Mouse (Mus musculus) stomach, postnatal 0 days (tissue): ENCODE results near the gene Ascc1. TPM values are rescaled to one million over a fixed set of nuclear protein-coding genes. Genes with fewer than 3 reads are reported as not detected.
"Not testable (repeated sequence)": the region's sequence is repeated elsewhere in the genome, so short reads cannot be mapped to it uniquely, and the experiment has no call there.

ENCODE experiments used
- ATAC-seq: fragments of 200-750 bp; cut with Nextera tagmentation; 2 replicates; pipeline ENCODE4 v1.8.0; 2017; ENCODE audit not compliant: low FRiP score, low TSS enrichment
- DNase-seq: peaks from one replicate; pipeline ENCODE4 v3.0.0-alpha.2; 2016; ENCODE audit warnings: low spot score
- H3K27ac ChIP-seq: fragments of 300-500 bp; sonication (generic); replicated peaks from 2 replicates; pipeline ENCODE4 v1.5.1; 2014; ENCODE audit warnings: mild to moderate bottlenecking, control low read depth
- H3K27me3 ChIP-seq: fragments of 300-500 bp; sonication (generic); 2 replicates; pipeline ENCODE4 v1.6.1; 2014; ENCODE audit warnings: low read length; ENCODE audit not compliant: control insufficient read depth, insufficient read depth
- H3K36me3 ChIP-seq: fragments of 300-500 bp; sonication (generic); 2 replicates; pipeline ENCODE4 v1.6.1; 2014; ENCODE audit warnings: low read length, mixed read lengths; ENCODE audit not compliant: control insufficient read depth, insufficient read depth
- H3K4me1 ChIP-seq: fragments of 300-500 bp; sonication (generic); replicated peaks from 2 replicates; pipeline ENCODE4 v1.6.1; 2014; ENCODE audit warnings: antibody characterized with exemption; ENCODE audit not compliant: control insufficient read depth, insufficient read depth
- H3K4me2 ChIP-seq: fragments of 300-500 bp; sonication (generic); replicated peaks from 2 replicates; pipeline ENCODE4 v1.6.1; 2014; ENCODE audit warnings: low read depth, mild to moderate bottlenecking, control low read depth, moderate library complexity
- H3K4me3 ChIP-seq: fragments of 300-500 bp; sonication (generic); 2 replicates; pipeline ENCODE4 v1.5.1; 2014; ENCODE audit warnings: low read depth, low read length, control low read depth
- H3K9ac ChIP-seq: fragments of 300-500 bp; sonication (generic); 2 replicates; pipeline ENCODE4 v1.6.1; 2014; ENCODE audit warnings: mild to moderate bottlenecking, low read length, control low read depth, mixed read lengths
- H3K9me3 ChIP-seq: fragments of 300-500 bp; sonication (generic); 2 replicates; pipeline ENCODE4 v1.6.1; 2016; ENCODE audit warnings: low read length; ENCODE audit not compliant: control insufficient read depth
- CTCF ChIP-seq: IDR thresholded peaks from 2 replicates; pipeline ENCODE4 v1.5.1; 2016; ENCODE audit warnings: antibody characterized with exemption, low read depth, mild to moderate bottlenecking, moderate library complexity
- EP300 ChIP-seq: optimal IDR thresholded peaks from 2 replicates; pipeline ENCODE3; 2016; ENCODE audit warnings: antibody characterized with exemption
- WGBS: fragments of 180-500 bp; shearing (Covaris S2); extraction: QIAGEN DNeasy Blood & Tissue Kit; methylation state at CpG from one replicate; pipeline ENCODE4 v1.1.7; 2014; 5-methylcytosine and 5-hydroxymethylcytosine counted together
- polyA plus RNA-seq: library from polyadenylated mRNA; unstranded; fragments of >200 nt; fragmentation: Nextera tagmentation; extraction: Ambion mirVana; gene quantifications from 2 replicates; pipeline ENCODE4 v1.2.1, GENCODE M21; 2015

Ascc1 gene
- polyA plus RNA-seq, 1 experiment from 2014 or later, result 29.0 TPM

DNA sequence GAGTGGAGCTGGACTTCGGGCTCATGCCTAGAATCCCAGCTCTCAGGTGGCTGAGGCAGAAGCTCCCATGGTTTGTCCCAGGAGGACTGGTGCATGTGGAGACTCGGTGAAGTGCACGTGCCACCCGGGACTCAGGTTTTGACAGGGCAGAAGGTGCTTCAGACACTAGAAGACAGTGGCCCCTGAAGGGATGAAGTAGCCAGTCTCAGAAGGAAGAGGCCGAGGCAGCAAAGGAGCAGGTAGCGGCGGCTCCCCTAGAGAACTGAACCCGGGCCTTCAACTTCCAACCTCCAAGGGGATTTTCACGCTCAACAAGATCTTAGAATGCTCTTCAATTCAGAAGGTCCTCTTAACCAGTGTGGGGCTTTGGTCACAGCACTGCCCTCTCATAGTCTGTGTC lies 12.2 kb upstream of the Ascc1 start:
- H3K36me3 ChIP-seq, result peaks cover 16% of the 10 kb centered on the region

DNA sequence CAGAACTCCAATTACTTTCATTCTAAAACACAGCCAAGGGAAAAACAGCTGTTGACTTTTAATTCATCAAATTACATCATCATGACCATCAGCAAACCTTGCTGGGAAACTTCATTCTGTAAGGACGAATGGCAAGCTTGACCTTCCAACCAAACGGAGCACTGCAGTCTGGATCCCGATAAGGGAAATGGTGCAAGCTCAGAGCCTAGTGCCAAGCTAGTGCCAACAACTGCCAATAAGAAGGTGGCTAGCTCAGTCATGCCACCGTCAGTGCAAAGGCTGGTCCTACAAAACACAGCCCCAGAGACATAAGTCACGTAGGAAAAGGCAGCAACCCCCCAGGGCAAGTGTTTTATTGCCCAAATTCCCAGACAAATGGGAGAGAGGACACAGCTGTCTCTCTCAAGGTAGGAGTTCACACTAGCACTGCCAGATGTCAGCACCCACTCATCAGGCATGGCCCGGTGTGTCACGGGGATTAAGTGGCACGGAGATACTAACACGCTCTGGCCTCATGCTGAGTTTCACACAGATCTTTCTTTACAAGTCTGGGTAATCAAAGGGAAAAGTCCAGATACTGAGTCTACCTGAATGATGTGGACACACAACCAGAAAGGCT lies 11.2 kb upstream of the Ascc1 start:
- WGBS, result 77% methylated on average over 9 of the region's 9 CpGs
- ATAC-seq (no peak), DNase-seq (no peak)
- H3K4me2 ChIP-seq, result no peak overlapping the region
- peaks cover 19% of the 10 kb centered on the region for H3K36me3 ChIP-seq
- no peaks in the 10 kb centered on the region for H3K27me3 ChIP-seq
- no peak overlapping the region for H3K27ac ChIP-seq
- H3K9me3 ChIP-seq, result no peaks in the 10 kb centered on the region
- TF ChIP-seq EP300, result no peak
- TF ChIP-seq CTCF, result no peak
- no peaks in the 10 kb centered on the region for H3K4me1 ChIP-seq
- H3K4me3 ChIP-seq, result no peak overlapping the region
- H3K9ac ChIP-seq, result no peak overlapping the region

More for the DNA sequence above, 12.2 kb upstream of the Ascc1 start:
- TF ChIP-seq CTCF (no peak), EP300 (no peak)
- Histone ChIP-seq H3K4me3 (no peak overlapping the region), H3K4me2 (no peak overlapping the region), H3K27me3 (no peaks in the 10 kb centered on the region), H3K9ac (no peak overlapping the region), H3K27ac (no peak overlapping the region), H3K4me1 (no peaks in the 10 kb centered on the region), H3K9me3 (no peaks in the 10 kb centered on the region)
- WGBS, result 99% methylated on average over 9 of the region's 9 CpGs
- ATAC-seq (no peak), DNase-seq (no peak)

GRCm38 (mm10) chr10:59992024-59992423 lies 10.6 kb upstream of the Ascc1 start:
- 81% methylated on average over 8 of the region's 8 CpGs for WGBS
- no peak for ATAC-seq

GRCm38 (mm10) chr10:59993813-59994212 lies 8.8 kb upstream of the Ascc1 start:
- H3K36me3 ChIP-seq, result peaks cover 15% of the 10 kb centered on the region
- H3K4me3 ChIP-seq, H3K4me1 ChIP-seq, ATAC-seq, H3K9ac ChIP-seq, H3K27me3 ChIP-seq, DNase-seq, H3K27ac ChIP-seq, H3K9me3 ChIP-seq, H3K4me2 ChIP-seq: not testable (repeated sequence)
- 89% methylated on average over 2 of the region's 3 CpGs for WGBS

More at GRCm38 (mm10) chr10:59992024-59992423, 10.6 kb upstream of the Ascc1 start:
- no peak overlapping the region for H3K4me2 ChIP-seq
- H3K9me3 ChIP-seq, result no peaks in the 10 kb centered on the region
- TF ChIP-seq CTCF (no peak), EP300 (no peak)
- no peaks in the 10 kb centered on the region for H3K27me3 ChIP-seq
- H3K4me1 ChIP-seq, result no peaks in the 10 kb centered on the region
- H3K36me3 ChIP-seq, result peaks cover 19% of the 10 kb centered on the region
- no peak for DNase-seq
- H3K4me3 ChIP-seq, result no peak overlapping the region
- H3K27ac ChIP-seq, result no peak overlapping the region
- no peak overlapping the region for H3K9ac ChIP-seq

- TF ChIP-seq EP300, result no peak
- no peak for TF ChIP-seq CTCF
- Histone ChIP-seq H3K4me3 (no peak overlapping the region), H3K27me3 (no peaks in the 10 kb centered on the region), H3K27ac (no peak overlapping the region), H3K4me1 (no peaks in the 10 kb centered on the region), H3K9me3 (no peaks in the 10 kb centered on the region), H3K36me3 (peaks cover 6% of the 10 kb centered on the region), H3K4me2 (no peak overlapping the region), H3K9ac (no peak overlapping the region)
- ATAC-seq, result no peak
- 89% methylated on average over 6 of the region's 6 CpGs for WGBS
- no peak for DNase-seq
These were observed 6.7 kb upstream of the Ascc1 start for GRCm38 (mm10) chr10:59995889-59996288.

GRCm38 (mm10) chr10:59997591-59997990 lies 5.0 kb upstream of the Ascc1 start:
- DNase-seq (no peak), ATAC-seq (no peak)
- 13% methylated on average over 7 of the region's 7 CpGs for WGBS
- H3K27ac ChIP-seq, result no peak overlapping the region
- H3K4me1 ChIP-seq, result no peaks in the 10 kb centered on the region
- no peak overlapping the region for H3K4me3 ChIP-seq
- H3K4me2 ChIP-seq, result no peak overlapping the region
- H3K9ac ChIP-seq, result no peak overlapping the region
- no peaks in the 10 kb centered on the region for H3K9me3 ChIP-seq
- H3K36me3 ChIP-seq, result peaks cover 6% of the 10 kb centered on the region
- no peaks in the 10 kb centered on the region for H3K27me3 ChIP-seq
- peak; percentile 83 for TF ChIP-seq CTCF
- no peak for TF ChIP-seq EP300
